Mouse (Mus musculus) cerebral cortex, adult 2 months (tissue): ENCODE measurements around the gene Syt7.

Experiments used
- WGBS: fragments of 180-500 bp; shearing (Covaris S2); methylation state at CpG from one replicate; pipeline ENCODE4 v1.1.7; 2018; 5-methylcytosine and 5-hydroxymethylcytosine counted together

Gene Syt7

DNA sequence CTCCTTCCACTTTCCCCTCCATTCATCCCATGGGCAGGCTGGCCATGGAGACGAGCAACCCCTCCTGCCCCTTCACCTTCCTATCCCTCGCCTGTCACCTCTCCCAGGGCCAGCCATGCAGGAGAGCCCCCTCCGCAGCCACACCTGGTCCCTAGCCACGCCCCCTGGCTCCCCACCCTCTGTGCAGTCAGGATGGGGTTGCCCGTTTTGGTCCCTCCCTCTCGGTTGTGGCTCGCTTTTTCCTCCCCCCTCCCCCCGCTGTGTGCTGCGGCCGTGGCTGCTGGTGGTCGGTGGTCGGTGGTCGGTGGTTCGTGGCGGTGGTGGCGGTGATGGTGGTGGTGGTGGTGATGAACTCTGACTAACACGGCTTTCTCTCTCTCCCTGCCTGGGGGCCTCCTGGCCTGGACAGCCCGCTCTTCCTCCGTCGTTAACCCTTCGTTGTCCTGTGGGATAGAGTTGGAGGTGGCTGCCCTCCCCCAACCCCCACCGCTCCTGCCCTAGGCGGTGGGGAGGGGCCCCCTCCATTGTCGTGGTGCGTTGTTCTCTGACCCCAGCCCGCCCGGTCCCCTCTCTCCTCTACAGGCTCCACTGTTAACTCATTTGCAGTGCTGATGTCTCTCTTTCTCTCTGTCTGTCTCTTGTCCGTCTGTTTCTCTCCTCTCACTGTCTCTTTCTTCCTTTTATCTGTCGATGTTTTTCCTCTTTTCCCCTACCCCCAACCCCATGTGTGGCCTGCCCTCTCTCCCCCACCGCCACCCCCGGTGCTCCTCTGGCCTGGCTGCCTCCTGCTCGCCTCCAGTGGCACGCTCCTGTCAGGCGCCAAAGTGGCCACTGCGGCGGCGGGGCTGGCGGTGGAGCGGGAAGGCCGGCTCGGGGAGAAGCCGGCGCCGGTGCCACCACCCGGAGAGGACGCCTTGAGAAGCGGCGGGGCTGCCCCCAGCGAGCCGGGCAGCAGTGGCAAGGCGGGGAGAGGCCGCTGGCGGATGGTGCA is 33.4 kb downstream of the Syt7 start:
- 33% methylated on average over 53 of the region's 53 CpGs for WGBS

DNA sequence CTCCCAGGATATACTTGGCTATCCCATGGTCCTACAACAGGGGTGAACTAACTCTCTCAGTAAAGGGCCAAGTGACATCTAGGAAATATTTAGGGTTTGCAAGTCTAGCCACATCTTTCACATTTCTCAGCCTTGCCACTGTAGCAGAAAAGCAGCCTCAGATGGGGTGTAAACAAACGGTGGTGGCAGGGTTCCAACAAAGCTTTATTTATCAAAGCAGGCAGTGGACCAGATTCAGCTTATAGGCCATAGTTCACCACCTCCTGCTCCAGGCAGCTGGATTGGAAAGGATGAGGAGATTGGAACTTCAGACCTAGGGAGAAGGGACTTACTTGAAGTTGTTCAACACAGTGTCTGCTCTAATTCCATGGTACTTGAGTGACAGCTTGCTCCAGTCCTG is 35.9 kb downstream of the Syt7 start:
- WGBS = 33% methylated on average over 1 of the region's 1 CpGs

DNA sequence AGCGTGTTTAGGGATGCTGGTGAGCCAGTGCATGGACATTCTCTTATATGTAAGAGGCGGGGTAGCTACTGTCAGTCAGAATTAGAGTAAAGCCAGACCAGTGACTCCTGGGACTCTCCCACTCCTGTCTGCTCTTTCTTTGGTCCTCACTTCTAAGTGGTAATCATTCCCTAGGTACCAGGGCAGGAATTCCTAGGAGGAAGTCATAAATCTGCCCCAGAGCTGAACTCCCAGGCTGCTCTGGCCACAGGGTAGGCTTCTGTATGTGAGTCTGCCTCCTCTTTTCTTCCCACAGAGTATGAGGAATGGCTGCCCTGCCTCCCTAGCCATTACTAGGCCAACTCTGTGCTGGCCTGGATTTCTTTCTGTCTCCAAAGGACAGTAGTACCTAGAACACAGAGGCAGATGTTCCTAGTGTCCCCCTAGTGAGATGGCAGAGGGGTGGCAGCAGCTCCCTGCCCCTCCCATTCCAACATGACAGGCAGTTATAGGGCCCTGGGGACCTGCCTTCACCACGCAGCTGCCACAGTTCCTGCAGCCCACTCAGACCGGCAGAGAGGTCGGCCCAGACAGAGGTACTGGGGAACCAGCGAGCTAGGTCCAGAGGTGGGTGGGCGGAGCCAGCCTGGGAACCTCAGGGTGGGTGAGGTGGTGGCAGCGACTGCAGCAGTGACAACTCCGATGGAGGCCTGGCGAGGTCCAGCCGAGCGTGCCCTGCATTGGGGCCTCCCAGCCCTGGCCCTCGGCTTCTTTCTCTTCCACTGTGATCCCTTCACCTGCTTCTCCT is 36.8 kb downstream of the Syt7 start:
- WGBS = 70% methylated on average over 13 of the region's 13 CpGs

DNA sequence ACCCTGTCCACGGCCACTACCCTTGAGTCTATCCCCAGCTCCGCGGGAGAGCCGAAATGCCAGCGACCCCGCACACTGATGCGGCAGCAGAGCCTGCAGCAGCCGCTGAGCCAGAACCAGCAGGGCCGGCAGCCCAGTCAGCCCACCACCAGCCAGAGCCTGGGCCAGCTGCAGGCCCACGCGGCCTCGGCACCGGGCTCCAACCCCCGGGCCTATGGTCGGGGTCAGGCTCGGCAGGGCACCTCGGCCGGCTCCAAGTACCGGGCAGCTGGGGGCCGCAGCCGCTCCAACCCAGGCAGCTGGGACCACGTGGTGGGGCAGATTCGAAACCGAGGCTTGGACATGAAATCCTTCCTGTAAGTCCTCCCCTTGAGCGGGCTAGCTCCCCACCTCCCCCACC is 37.4 kb downstream of the Syt7 start:
- WGBS = 54% methylated on average over 25 of the region's 25 CpGs

DNA sequence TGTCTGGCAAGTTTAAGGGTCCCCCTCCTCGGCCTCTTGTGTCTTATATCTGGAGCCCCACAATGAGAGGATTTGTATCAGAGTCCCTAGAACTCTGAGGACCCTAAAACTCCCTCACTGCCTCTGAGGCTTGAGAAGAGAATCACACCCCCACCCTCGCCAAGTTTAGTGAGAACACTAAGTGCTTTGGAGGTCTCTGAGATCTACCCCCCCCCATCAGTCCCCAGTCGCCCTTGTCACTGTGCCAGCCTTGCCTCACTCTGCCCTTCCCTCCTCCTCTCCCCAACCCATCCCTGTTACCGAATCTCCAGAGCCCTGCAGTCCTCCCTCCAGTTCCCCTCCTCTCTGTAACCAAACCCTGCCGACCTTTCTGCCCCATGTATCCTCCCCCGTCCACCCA is 37.9 kb downstream of the Syt7 start:
- 51% methylated on average over 6 of the region's 6 CpGs for WGBS

DNA sequence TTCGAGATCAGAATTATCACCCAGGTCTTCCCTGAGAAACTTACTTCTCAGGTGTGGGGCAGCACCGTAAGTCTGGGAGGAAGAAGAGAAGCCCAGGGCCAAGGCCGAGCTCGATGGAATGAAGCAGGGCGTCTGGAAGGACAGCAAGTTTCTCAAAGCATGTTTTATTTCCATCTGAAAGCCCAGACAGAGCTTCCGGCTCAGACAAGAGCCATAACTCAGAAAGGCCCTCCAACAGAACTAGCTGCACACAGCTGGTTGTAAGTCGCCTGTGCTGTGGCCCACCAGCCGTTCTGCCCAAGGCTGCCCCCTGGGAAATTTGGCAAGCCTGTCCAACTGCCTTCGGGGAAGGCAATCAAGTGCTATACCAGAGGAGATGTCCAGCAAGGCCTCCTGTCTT is 38.5 kb downstream of the Syt7 start:
- 78% methylated on average over 9 of the region's 9 CpGs for WGBS

DNA sequence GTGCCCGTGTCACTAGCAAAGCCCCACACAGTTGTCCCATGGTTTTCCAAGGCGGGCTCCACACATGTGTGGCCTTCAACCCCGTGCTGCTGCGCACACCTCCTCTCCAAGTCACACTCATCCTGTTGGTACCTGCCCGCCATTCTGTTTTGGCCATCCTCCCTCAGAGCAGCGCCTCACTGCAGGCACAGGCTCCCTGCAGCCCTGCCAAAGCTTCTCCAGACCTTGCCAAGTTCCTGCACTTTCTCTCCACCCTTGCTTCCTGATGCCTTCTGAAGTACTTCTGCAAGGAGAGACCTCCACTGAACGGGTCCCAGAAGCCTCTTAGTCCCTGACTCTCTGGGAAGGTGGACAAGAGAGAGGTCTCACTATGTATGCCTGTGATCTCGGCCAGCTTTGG is 40.5 kb downstream of the Syt7 start:
- WGBS = 70% methylated on average over 8 of the region's 8 CpGs

DNA sequence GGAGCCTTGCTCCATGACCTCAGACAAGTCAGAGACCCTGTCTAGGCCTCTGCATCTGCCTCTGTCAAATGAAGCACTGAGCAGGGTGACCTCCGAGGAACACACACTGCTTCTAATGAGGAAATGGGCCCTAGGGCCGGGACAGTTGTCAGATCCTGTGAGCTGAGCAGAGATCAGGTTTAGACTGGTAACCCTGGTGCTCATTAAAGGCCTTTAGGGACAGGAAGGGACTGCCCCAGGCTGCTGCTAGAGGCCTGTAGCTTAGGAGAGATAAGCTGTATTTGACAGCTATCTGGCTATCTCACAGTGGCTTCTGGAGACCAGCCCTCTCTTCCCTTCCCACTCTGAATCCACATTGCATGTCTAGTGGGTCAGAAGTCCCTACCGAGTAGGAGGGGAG is 42.5 kb downstream of the Syt7 start:
- WGBS = 65% methylated on average over 3 of the region's 3 CpGs

DNA sequence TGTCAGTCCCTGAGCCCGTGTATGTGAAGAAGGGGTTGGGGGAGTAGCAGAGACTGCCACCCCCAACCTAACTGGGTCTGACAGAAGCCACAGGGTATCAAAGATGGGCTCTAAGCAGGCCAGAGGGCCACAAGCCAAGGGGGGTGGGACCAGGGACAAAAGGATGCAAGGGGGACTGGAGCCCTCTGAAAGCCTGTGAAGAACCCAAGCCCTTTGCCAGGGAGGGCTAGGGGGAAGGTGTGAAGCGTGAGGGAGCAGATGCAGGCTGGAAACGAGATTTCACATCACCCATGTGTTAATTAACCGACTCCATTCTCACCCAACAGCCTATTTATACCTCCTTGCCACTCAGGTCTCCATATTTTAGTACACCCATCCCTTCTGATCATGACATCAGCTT is 43.0 kb downstream of the Syt7 start:
- WGBS = 24% methylated on average over 4 of the region's 4 CpGs

DNA sequence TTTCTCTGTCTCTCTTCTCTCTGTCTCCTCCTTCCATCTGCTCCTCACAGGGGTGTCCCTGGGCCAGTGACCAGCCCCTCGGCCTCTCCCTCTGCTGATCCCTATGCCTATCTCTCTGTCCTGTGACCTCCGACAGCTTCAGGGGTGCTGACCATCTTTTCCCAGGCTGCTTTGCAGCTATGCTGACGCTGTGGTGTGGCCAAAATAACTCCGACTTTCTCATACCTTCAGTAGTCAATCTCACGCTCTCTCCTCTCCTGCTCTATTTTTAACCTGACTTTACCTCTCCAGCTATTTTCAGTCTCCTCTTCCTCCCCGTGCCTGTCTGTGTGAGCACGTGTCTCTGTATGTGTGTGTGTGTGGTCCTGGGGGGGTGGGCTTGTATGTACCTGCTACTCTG is 44.3 kb downstream of the Syt7 start:
- WGBS = 39% methylated on average over 7 of the region's 7 CpGs

DNA sequence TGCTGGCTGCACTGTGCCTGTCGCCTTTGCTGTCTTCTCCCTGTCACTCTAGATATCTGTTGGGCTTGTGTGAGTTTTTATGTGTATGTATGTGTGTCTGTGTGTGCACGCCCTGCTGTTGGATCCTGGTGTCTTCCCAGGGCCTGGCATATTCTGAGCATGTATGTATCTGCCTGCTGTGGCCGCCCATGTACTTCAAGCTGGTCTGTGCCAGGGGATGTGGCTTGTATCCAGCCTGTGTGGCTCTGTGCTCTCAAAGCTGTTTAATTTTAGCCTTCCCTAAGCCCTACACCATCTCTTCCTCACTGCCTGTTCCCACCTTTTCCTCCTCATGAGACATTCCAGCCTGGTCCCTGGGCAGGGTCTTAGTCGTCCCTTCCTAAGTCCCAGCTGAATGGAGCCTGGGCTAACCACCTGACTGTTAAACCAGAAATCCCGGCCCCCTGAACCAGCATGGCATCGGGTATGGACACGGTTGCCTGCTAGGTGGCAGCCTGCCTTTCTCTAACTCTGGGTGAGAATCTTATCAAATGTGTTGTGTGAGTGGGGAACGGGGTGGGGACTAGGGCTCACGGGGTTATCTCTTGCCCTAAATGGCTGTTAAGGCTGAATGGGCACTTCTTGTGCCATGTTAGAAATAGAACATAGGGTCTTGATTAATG is 45.1 kb downstream of the Syt7 start:
- 40% methylated on average over 9 of the region's 9 CpGs for WGBS

DNA sequence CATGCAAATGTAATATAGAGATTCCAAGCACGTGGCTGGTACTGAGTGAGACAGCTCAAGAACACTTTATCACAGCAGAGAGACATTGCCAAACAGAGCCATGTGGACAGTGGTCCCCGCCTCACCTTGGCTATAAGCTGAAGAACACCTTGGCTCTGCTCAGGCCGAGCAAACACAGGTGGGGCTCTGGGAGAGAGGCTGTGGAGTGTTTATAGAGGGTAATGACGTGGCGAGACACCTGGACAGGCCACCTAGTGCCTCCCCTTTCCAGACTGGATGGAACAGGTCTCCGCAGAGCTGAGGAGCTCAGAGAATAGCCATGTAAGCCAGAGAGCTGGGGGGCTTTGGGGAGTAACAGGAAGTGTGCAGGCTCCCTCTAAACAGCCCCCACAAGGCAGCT is 46.0 kb downstream of the Syt7 start:
- 79% methylated on average over 6 of the region's 6 CpGs for WGBS

DNA sequence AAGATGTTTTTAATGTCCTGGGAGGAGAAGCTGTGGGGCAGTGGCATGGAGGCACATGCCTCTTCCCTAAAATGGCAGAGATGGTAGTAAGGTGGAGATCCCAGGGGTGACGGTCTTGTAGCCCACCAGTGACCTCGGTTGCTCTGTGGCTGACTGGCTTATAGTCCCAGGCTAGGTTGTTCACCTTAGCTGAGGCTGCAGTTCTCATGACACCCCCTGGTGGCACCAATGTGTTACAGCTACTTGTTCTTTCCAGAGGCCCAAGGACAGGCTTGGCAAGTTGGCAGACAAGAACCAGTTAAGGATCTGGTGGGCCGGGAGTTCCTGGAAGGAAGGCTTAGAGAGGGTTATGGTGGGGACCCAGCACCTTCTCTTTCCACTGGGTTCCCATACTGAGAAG is 47.0 kb downstream of the Syt7 start:
- 28% methylated on average over 3 of the region's 3 CpGs for WGBS

DNA sequence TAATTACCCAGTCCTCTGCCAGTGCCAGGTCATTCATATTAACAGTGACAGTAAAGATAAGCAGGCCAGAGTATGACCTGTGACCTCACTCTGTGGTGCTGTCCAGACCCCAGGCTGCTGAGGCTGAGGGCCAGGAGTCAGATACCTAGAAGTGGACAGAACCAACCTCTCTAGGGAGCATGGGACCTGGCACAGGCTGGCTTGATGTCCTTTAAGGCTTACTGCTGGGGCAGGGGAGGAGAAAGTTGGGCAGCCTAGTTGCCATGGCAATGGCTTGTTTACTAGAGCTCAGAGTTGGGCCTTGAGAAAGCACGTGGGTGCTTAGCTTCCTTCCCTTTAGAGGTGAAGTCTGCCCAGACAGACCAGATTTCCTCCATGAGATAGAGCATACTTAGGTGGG is 47.8 kb downstream of the Syt7 start:
- WGBS = 23% methylated on average over 1 of the region's 1 CpGs

DNA sequence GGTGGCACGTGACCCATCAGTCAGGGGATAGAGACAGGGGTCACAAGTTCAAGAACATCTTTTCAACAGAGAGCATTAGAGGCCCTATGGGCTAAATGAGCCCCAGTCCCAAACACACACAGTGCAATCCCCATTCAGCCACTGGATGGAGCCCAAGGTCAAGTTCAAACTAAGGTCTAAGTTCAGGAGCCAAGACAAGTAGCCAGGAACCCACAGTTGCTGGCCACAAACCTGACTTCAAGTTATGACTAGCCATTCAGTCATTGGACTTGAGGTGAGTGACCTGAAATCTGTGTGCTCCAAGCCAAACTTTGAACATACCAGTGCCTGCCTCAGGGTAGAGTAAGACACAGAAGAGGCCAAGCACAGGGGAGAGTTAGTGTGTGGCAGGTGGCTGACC is 48.6 kb downstream of the Syt7 start:
- 76% methylated on average over 1 of the region's 1 CpGs for WGBS

DNA sequence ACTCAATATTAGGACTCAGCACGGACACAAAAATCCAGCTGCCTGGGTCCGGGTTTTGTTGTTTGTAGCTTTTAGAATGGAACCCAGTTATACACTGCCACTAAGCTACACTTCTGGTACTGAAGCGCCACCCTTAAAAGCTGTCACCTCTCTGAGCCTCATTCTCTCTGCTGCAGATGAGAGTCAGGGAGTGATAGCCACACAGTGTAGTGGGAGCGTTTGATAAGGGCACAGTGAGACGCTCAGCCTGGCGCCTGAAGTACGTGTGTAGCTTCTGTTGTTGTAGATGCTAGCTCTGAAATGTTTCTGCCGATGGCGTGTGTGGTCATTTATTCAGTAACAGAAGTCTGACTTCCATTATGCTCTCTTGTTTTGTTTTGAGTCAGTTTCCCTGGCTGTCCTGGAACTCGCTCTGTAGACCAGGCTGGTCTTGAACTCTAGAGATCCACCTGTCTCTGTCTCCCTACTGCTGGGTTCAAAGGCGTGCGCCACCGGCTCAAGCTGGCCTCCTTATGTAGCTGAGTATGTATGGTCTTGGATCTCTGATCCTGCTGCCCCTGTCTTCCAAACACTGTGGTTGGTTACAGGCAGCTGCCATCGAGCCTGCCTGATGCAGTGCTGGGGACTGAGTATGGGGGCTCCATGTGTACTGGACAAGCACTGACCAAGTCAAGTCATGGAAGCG is 55.9 kb downstream of the Syt7 start:
- 93% methylated on average over 15 of the region's 15 CpGs for WGBS

DNA sequence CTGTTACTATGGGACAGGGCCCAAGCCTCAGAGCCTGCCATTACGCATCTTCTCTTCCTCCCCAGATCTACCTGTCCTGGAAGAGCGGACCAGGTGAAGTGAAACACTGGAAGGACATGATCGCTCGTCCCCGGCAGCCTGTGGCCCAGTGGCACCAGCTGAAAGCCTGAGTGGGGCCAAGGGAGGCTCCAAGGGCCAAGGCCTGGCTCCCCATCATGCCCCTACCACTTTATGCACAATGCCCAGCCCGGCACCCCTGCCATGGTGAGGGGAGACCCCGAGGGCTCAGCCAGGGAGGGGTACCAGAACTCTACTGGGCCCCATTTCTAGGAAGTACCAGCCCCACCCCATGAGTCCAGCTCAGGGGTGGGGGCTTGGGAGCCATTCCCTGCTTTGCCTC is 59.4 kb downstream of the Syt7 start:
- 94% methylated on average over 7 of the region's 7 CpGs for WGBS

DNA sequence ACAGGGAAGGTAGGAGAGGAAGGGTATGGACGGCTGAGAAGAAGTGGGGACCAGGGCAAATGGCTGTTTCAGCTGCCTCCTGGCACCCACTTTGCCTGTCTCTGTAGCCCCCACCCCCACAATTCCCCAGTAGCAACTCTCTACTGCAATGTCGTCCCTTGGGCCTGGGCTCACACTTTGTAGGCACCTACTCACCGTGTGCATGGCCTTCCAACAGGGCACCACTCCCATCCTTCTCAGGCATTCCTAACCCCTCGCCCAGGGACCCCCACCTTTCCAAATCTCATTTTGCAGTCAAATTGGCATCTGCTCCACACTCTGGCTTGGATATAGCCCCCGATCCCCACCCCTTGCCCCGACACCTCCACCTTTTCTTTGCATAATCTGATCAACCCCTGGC is 60.3 kb downstream of the Syt7 start:
- WGBS = 67% methylated on average over 6 of the region's 6 CpGs

DNA sequence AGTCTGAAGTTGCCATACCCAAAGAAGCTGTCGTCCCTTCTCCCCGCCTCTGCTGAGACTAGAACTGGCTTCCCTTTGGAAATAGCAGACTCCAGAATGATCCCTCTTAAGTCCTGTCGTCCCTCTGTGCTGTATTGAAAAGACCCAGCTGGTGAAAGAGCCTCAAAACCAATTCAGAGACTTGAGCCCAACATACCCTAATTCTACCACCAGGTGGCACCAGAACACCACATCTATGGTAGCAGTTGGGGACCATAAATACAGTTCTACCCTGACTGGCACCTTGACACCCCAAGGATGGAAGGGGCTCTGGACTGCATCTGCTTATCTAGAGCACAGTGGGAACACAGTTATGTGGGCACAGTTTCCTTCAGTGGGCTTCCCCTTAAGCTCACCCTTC is 60.8 kb downstream of the Syt7 start:
- WGBS = 3% methylated on average over 3 of the region's 3 CpGs

DNA sequence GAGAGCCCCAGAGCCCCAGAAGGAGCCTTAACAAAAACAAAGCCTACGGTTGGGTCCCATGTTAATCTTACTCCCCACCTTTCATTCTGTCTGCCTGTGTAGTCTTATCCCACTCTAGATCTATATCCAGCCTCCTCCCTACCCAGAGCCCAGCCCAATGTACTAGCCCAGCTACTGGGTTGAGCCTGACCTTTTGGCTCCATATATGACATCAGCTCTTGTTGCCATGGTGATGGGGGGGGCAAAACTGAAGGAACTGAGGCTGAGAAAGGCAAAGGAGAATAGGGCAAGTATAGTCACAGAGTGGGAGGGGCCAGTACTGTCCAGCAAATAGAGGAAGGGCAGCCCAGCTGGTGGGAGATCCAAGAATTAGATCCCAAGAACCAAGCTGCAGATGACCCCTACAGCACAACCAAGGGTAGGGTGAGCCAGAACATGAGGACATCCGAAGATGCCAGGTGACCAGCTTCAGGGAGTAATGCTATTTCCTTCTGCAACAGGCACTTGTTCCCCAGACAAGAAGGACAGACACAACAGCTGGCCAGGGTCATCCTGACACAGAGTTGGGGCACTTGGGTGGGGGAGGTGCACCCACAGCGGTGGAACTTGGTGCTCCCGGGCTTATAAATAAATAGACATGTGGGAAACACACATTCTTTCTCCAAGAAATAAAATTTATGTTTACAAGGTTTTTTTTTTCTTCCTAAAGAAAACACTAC is 66.0 kb downstream of the Syt7 start:
- 55% methylated on average over 4 of the region's 4 CpGs for WGBS

DNA sequence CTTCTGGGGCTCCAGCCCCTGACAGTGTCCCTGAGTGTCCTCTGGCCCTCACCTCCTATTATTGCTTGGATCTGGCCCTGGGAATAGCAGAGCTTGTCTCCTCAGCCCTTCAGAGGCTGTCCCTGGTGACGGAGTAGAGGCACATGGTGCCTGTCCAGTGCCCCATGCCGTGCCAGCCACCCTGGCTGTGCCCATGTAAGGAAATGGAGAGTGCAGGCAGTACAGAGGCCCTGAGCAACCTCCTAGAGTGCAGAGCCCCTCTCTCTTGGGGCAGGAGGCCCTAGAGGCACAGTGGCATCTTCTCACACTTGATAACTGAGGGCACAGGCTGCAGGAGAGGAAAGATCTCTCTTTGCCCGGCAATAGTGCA is 66.5 kb downstream of the Syt7 start:
- 65% methylated on average over 3 of the region's 3 CpGs for WGBS
